Mouse (Mus musculus) adrenal gland (tissue): ENCODE results near the gene Usp16.

ENCODE experiments used
- intact Hi-C: fragments of 180-260 bp; cut with DNase I; formaldehyde crosslinking; loops from one replicate; pipeline ENCODE4 v1.15.1; 2025
- long read RNA-seq, 2 experiments: library from polyadenylated mRNA; unstranded; transcript quantifications; one replicate each; pipeline ENCODE4 v2.0.0; 2020; ENCODE audit warnings: borderline replicate concordance in 1 of 2; ENCODE audit not compliant: insufficient replicate concordance in 1 of 2

Gene Usp16
- long read RNA-seq, experiment 1, partial matches to known transcripts = 29 of 41 reads
- long read RNA-seq, experiment 1, other reads (novel, unspliced or antisense) = 8 of 41 reads
- long read RNA-seq, experiment 2, partial matches to known transcripts = 53 of 66 reads
- long read RNA-seq, experiment 2, other reads (novel, unspliced or antisense) = 6 of 66 reads

DNA sequence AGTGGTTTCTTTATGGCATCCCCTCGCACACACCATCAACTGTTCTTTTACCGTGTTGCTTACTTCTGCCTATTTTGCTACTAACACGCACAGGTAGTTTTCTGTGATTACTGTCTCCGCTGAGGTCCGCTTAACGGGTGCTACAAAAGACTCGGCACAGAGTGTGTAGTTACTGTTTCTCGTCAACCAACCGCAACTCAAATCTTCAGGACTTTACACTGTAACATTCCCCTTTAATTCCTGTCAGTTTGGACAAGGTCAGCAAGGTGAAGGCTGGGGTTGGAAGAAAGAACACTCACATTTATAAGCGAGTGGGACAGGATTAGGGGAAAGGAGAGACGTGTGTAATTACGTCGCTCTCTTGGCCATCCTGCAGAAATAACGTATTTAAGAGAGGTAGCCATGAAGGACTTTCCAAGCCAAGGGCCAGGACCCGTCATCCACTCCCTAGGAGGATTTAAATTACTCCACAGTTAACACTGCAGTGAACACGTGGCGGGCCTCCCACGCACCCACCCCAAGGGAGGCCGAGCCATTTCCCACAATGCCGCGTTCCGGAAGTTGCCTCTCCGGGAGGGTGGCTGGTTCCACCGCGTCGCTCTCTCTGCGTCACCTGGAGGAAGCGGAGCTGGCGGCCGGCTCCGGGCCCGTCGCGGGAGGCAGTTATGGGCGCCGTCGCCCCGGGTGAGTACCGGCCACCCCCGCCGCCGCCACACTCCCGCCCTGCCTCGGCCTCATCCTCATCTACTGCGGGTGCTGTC lies at the start of gene Usp16:
Gene Usp16, plus strand, starts transcription at position 285 of the 761 bp plus-strand sequence.
- intact Hi-C loops = loop anchor here (2.0 to 5.0 kb wide), 2 partner anchors 14 to 38 kb away; partner anchors contain the start of gene Rwdd2b

DNA sequence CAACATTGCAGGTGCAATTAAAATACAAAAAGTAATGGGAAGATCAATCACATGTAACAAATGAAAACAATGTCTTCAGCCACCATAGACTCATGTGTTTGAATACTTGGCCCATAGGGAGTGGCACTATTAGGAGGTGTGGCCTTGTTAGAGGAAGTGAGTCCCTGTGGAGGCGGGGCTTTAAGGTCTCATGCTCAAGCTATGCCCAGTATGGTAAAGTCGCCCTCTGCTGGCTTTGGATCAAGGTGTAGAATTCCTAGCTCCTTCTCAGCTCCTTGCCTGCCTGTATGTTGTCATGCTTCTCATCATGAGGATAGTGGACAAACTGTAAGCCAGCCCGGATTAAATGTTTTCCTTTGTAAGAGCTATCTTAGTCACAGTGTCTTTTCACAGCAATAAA lies 49.5 kb upstream of the Usp16 start:
- intact Hi-C loops = loop anchor here (10.0 kb wide), 1 partner anchor 80 kb away; no protein-coding TSS in a partner anchor

DNA sequence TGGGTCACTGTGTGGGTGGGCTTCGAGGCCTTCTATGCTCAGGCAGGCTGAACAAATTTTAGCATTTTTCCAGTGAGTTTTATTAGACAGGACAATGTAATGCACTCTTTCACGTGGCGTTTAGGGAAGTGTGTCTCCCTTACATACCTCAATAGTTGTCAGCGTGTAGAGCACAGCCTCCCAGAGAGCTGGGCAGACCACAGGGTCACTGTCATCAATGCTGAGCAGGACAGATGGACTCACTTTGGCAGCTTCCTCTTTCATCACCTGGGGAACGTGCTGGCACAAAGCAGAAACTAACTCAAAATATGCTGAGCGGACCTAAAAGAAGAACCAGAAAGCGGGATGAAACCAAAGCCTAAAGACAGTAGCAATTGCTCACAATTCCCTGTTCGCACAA lies 33.8 kb upstream of the Usp16 start:
- intact Hi-C loops = loop anchor here (5.0 kb wide), 1 partner anchor 67 kb away; no protein-coding TSS in a partner anchor

DNA sequence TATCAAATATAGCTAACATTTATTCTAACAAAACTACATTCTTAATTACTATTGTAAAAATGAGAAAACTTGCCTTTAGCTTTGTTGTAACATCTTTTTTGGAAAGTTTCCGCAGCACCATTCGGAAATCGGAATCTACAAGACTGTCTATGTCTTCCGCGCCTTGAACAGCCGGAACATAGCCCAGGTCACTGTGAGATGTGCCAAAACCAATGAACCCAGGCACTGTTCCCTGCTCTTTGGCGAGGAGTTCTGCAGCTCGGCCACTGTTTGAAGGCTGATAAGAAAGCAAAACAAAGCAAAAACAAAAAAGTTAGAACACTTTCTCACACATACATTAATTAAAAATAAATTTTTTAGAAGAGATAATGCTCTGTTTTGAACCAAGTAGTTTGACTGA lies 27.0 kb upstream of the Usp16 start:
- intact Hi-C loops = loop anchor here (5.0 kb wide), 1 partner anchor 35 kb away; no protein-coding TSS in a partner anchor

DNA sequence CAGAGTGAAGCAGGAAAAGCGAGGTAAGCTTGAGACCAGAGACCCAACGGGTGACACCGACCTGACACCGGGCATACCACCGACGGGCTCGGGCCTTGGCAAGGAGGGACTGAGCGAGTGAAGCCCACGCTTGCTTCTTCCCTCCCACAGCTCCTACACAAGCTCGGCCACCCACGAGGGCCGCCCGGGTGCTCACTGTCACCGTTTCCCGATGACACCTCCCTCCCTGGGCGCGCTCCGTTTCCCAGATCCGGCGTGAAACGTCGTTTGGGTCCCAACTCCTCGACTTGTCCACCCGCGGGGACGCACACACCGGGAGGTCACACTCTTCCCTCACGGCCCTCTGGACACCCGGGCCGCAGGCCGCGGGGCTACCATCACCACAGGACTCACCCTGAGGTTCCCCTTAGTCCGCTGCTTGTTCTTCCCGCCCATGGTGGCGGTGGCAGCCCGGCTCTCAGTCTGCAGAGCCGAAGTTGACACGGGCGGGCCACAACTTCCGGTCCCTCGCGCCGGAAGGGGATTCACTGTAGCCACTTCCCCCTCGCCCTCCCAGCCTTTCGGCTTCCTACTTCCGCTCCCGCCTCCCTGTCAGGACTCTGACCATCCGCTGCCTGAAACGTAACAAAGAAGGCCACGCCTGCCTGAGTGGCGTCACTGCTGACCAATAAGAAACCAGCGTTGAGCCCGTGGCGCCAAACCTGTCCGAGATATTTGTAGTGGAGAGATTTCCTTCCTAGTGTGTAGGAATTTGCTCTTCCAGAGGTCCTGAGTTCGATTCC lies 22.3 kb upstream of the Usp16 start, which contains the start of gene Ltn1:
Gene Ltn1, minus strand, starts transcription at position 580 of the 782 bp plus-strand sequence.
- intact Hi-C loops = no loop called here

DNA sequence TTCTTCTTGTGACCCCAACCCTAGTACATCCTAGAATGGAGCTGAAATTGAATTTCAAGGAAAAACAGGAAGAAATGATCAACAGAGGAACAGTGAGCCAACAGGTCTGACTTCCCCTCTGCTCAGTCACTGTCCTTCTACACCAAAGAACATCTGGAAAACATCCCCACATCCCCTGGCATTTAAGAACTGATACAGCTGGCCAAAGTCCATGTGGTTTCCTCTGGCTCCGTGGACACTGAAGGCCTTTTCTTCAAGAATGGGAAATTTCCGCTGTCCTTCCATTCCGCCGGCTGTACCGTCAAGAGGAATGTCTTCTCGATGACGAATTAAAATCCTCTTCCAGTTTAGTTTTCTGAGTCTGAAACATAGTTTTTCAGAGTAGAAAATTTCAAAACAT lies 20.2 kb upstream of the Usp16 start:
- intact Hi-C loops = no loop called here

DNA sequence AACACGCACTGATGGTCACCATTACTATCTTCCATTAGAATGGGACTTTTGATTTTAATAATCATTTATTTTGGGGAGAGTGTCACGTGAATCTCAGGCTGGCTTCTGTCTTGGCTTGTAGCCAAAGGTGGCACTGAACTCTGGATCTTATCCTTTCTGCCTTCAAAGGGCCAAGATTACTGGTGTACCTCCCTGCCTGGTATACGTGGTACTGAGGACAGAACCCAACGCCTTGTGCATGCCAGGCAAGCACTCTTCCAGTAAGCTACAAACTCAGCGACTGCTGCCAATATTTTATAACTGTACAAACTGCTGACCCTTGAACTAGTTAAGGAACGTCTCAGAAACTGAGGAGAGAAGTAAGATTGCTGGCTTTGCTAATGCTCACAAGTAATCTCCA lies 19.6 kb upstream of the Usp16 start:
- intact Hi-C loops = no loop called here

DNA sequence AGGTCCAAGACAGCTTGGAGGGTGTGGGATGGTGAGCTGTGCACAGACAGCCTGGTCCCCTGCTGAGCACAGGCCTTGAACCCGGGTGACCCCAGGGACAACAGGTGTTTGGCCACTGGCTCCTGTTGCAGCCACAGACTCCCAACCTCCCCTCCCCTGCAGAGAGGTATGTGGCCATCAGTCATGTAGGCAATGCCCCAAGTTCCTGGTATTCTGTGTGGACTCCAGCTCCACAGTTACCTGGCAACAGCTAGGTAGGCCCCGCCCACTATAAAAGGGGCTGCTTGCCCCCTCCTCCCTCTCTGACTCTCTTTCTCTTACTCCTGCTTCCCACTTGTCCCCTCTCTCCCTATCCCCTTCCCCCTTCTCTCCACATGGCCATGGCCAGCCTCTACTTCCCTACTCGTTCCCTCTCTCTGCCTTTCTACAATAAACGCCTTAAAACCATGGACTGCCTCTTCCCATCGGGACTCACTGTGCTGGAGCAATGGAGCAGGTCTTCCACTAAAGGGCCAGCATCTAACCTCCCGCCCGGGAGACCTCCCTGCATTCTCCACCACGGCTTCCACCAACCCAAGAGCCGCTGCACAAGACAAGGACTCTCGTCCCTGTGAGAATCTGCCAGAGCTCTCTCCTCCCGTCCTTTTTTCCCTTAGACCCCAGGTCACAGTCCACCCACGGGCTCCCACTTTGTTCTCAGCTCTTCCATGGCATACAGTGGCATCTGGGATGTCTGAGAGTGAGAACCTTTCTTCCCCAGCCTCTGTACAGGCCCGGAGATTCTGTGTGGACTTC lies 18.9 kb upstream of the Usp16 start:
- intact Hi-C loops = no loop called here

DNA sequence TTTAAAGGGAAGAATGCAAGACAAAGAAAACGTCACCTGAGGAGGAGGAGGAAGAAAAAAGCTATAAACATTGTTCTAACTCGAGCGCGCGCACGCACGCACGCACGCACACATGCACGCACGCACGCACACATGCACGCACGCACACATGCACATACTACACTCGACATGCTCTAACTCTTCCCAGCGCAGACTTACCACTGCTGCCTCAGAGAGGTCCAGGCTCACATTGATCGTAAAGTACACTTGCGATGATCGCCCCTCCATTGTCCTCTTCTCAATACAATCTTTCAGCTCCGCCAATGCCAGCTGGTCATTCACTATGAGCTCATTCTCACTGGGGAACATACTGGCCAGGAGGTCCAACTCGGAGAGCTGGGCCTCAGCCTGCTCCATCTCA lies 17.4 kb upstream of the Usp16 start:
- intact Hi-C loops = no loop called here

DNA sequence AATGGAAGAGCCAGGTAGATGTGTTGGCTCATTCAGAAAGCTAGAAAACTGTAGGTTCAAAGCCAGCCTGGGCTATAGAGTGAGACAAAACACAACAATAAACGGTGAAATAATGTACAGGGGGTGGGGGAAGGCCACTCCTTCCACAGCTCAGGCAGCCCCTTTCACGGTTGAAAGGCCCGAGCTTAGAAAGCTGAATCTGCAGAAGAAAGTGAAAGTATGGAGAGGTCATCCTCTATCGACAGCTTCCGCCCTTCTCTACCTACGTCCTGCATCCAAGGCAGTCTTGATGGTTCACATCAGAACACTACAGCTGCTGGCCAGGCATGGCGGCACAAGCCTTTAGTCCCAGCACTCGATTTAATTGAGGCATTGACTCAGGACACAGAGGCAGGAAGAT lies 15.8 kb upstream of the Usp16 start:
- intact Hi-C loops = no loop called here

DNA sequence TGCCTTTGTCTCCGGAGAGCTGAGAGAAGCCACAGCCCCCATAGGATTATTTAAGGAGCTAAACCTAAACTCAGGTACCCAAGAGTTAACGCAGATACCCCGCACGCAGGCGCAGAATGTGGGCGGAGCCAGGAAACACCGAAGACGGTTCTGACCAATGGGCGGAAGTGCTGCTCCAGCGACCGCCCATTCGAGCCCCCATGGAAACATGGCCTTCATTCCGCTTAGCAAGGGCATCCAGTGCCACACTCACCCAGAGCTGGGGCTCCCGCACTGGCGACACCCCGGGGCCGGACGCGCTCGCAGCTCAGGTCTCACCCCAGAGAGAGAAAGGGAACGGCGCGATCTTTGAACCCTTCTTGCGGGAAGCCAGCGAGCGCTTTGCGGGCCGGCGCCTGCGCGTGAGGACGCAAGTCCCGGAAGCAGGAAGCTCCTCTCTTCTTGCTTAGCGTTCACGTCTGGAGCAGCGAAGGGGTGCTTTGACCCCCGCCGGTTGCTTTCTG lies 14.3 kb upstream of the Usp16 start, which contains the start of gene Rwdd2b:
Gene Rwdd2b, minus strand, starts transcription at position 390 of the 503 bp plus-strand sequence.
- intact Hi-C loops = loop anchor here (2.0 kb wide), 1 partner anchor 15 kb away; the partner anchor contains the start of gene Usp16

DNA sequence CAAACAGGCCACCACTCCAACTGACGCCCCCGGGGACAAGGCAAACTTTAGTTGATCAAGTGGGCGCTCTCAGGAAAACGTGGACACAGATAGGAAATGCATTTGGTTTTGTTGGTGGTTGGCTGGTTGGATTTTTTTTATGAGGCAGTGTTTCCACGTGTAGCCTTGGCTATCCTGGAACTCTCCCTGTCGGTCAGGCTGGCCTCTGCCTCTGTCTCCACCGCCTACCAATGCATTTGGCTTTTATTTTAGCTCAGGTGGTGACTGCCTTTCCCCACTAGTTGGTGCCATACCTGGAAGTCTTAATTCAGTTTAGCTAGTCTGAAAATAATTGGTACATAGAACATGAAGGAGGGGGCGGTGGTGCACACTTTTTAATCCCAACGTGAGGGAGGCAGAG lies 13.4 kb upstream of the Usp16 start:
- intact Hi-C loops = loop anchor here (2.0 kb wide), 1 partner anchor 14 kb away; the partner anchor contains the start of gene Usp16

DNA sequence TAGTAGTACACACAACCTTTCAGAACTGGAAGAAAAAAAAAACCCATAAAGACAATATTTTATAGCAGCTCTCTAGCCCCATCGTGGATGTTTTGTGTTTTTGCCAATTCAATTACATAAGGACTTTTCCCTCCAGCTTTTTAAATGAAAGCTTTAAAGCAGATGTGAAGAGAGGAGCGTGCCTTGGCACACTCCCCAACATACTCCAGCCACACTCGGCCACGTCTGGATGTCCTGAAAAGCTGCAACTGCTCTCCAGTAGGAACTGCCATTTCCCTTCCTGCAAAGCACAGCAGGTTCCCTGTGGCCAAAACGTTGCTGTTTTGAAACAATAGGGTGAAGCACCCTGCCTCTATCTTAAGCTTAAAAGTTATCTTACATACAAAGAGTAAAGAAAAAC lies 12.2 kb upstream of the Usp16 start:
- intact Hi-C loops = no loop called here

DNA sequence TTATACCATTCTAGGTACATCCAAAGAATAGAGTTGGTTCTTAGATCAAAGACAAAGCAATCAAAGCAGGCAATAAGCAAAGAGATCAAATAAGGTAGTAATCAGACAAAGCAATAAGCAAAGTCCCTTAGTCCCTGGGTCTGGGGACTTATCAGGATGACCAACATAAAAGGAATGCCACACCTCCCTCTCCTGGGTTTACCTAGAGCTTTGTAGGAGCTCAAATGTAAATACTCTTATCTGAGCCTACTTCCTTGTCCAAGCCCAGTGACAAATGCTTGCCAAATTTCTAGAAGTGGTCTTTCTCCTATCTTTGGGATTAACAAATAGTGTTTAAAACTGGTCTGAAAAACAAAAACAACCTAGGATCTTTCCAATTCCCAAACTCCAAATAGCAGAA lies 11.3 kb upstream of the Usp16 start:
- intact Hi-C loops = no loop called here

DNA sequence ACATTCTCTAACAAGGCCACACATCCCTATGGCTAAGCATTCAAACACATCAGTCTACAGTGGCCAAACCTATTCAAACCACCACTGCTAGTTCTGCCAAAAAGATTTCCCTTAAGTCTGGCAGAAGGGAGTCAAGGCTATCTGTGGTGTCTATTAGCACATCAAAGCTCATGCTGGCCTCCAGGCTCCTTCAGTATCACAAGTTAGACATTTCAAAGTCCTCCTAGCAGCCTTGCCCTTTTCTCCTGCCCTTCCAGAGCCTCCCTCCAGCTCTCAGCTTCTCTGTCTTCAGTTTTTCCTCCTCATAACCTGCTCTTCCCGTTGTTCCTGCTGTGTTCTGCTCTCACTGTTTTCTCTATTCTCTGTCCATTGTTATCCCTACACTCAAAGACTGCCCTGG lies 10.4 kb upstream of the Usp16 start:
- intact Hi-C loops = no loop called here

DNA sequence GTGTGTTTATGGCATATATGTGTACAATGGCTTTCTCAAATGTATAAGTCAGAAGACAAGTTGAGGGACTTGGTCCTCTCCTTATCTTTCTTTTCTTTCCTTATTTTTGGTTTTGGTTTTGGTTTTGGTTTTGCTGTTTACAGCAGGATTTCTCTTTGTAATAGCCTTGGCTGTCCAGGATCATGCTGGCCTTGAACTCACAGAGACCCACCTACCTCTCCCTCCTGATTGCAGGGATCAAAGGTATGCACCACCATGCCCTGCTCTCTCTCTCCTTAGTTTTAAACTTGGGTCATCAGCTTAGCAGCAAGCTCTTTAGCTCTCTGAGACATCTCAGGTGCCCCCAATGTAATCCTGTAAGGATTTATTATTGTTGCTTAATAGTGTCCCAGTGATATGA lies 9.4 kb upstream of the Usp16 start:
- intact Hi-C loops = no loop called here

DNA sequence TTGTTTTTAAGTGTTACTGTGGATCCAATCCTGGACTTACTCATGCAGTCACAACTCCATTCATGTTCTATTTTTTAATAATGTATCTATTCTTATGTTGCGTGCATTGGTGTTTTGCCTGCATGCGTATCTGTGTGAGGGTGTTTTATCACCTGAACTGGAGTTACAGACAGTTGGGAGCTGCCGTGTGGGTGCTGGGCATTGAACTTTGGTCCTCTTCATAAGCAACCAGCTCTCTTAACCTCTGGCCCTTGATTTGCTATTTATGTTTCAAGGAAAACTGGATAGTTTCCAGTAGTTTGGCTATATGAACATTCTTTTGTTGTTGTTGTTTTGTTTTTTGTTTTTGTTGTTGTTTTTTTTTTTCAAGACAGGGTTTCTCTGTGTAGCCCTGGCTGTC lies 9.0 kb upstream of the Usp16 start:
- intact Hi-C loops = no loop called here

DNA sequence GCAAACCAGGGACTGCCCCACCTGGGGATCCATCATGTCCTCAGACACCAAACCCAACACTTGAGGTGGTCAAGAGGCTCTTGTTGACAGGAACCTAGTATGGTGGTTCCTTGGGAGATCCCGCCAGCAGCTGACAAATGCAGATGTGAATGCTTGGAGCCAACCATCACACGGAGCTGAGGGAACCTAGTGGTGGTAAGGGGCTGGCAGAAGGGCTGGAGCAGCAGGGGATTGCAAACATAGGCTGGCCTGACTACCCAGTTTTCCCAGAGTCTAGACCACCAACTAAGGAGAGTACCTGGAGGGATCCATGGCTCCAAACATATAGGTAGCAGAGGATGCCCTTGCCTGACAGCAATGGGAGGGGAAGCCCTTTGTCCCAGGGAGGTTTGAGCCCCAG lies 1.3 kb upstream of the Usp16 start:
- intact Hi-C loops = no loop called here

DNA sequence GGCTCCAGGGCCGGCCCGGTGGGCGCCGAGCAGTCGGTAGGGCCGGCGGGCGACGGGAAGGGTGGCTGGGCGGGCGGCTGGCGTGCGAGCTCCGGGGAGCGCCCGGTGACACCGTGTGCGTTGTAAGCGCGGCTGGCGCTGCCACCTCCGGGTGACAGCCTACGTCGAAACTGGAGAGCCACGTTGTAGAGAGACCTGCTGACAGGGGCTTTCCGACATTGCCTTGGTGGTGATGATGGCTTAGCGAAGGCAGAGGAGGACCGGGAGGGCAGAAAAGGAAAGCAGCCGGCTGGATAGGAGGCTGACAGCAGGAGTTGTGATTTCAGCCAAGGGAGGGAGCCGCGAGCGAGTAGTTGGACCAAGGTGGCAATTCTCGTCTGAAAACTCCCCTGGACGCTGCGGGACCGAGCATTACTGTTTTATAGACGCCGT lies 693 bp downstream of the Usp16 start:
- intact Hi-C loops = loop anchor here (2.0 to 5.0 kb wide), 2 partner anchors 14 to 37 kb away; partner anchors contain the start of gene Rwdd2b

DNA sequence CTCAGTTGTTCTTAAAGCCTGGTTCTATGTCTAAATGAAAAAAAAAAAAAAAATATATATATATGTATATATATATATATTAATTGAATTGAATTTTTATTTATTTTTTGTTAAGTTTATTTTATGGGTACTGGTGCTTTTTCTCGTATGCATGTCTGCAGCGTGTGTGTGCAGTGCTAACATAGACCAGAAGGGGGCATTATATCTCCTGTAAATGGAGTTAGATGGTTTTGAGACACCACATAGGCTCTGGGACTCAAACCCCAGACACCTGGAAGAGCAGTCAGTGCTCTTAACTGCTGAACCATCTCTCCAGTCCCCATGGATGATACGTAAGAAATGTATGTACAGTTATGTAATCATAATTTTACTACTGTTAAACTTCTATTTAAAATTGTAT lies 4.2 kb downstream of the Usp16 start:
- intact Hi-C loops = loop anchor here (5.0 kb wide), 1 partner anchor 34 kb away; no protein-coding TSS in a partner anchor

DNA sequence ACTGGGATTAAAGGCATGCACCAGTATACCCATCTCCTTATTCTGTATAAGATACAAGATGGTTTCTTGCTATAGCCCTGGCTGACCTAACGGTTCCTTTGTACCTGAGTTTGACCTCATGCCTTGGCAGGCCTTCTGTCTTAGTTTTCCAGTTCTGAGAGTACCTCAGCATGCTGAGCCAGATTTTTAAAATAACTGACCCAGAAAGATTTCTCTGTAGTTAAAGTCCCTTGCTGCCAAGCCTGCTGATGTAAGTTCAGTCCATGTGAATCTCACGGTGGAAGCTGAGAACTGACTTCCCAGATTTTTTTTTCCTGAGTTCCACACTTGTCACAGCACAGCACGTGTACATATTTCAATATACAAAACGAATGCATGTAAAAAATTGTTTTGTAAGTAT lies 16.1 kb downstream of the Usp16 start:
- intact Hi-C loops = no loop called here
